Mouse (Mus musculus) MEL (cell line): ENCODE results near the gene Gpr35.

ENCODE experiments used
- CHD2 ChIP-seq: IDR thresholded peaks from 2 replicates; pipeline ENCODE4 v1.6.1; 2011; ENCODE audit warnings: low read length, improper control_type of control experiment
- CTCF ChIP-seq, 3 experiments: IDR thresholded peaks in 2 of 3; conservative IDR thresholded peaks in 1 of 3; 2 replicates each; pipeline ENCODE4 v1.5.1; 2011 to 2012; ENCODE audit warnings: low read length in 3 of 3, low read depth in 2 of 3, mild to moderate bottlenecking in 2 of 3, improper control_type of control experiment in 1 of 3, inconsistent platforms in 1 of 3, mixed read lengths in 1 of 3, moderate library complexity in 1 of 3; ENCODE audit not compliant: control insufficient read depth in 1 of 3, insufficient read depth in 1 of 3, poor library complexity in 1 of 3, severe bottlenecking in 1 of 3
- ELF1 ChIP-seq: IDR thresholded peaks from 2 replicates; pipeline ENCODE4 v1.6.1; 2014; ENCODE audit warnings: low read depth, mild to moderate bottlenecking, inconsistent platforms, low read length, improper control_type of control experiment, moderate library complexity
- EP300 ChIP-seq, 2 experiments: IDR thresholded peaks; 2 replicates each; pipeline ENCODE4 v1.6.1; 2011; ENCODE audit warnings: improper control_type of control experiment in 2 of 2, low read length in 2 of 2, low read depth in 1 of 2, mild to moderate bottlenecking in 1 of 2
- MXI1 ChIP-seq: IDR thresholded peaks from 2 replicates; pipeline ENCODE4 v1.6.1; 2011; ENCODE audit warnings: mild to moderate bottlenecking, low read depth, low read length, improper control_type of control experiment
- NRF1 ChIP-seq: IDR thresholded peaks from 2 replicates; pipeline ENCODE4 v1.6.1; 2014; ENCODE audit warnings: low read depth, mild to moderate bottlenecking, inconsistent platforms, low read length, improper control_type of control experiment, moderate library complexity; ENCODE audit not compliant: poor library complexity, insufficient read depth, severe bottlenecking
- POLR2A ChIP-seq, 2 experiments: IDR thresholded peaks; 2 replicates each; pipeline ENCODE4 v1.6.1; 2011 to 2012; ENCODE audit warnings: low read length in 2 of 2, mild to moderate bottlenecking in 2 of 2, control low read depth in 1 of 2, improper control_type of control experiment in 1 of 2, low read depth in 1 of 2, moderate library complexity in 1 of 2; ENCODE audit not compliant: control insufficient read depth in 1 of 2, insufficient read depth in 1 of 2, poor library complexity in 1 of 2
- POLR2AphosphoS2 ChIP-seq: IDR thresholded peaks from 2 replicates; pipeline ENCODE4 v1.6.1; 2011; ENCODE audit warnings: low read length, improper control_type of control experiment
- USF2 ChIP-seq, 2 experiments: IDR thresholded peaks; 2 replicates each; pipeline ENCODE4 v1.6.1; 2011 to 2012; ENCODE audit warnings: improper control_type of control experiment in 2 of 2, low read length in 2 of 2, borderline replicate concordance in 1 of 2, inconsistent platforms in 1 of 2, low read depth in 1 of 2, mild to moderate bottlenecking in 1 of 2; ENCODE audit not compliant: insufficient read depth in 1 of 2

- TF ChIP-seq USF2 (IDR thresholded peaks at IDR 0.05; ENCODE audit: borderline replicate concordance in 1 of 2, insufficient read depth in 1 of 2, low read depth in 1 of 2, low read length in 2 of 2) (no peak), CTCF (IDR thresholded peaks at IDR 0.05 in 2 of 3, conservative IDR thresholded peaks at IDR 0.05 in 1 of 3; ENCODE audit: control insufficient read depth in 1 of 3, insufficient read depth in 1 of 3, low read depth in 2 of 3, low read length in 3 of 3, poor library complexity in 1 of 3, severe bottlenecking in 1 of 3) (no peak), POLR2A (IDR thresholded peaks at IDR 0.05; ENCODE audit: control insufficient read depth in 1 of 2, insufficient read depth in 1 of 2, low read depth in 1 of 2, low read length in 2 of 2, poor library complexity in 1 of 2) (no peak), CHD2 (no peak), POLR2AphosphoS2 (no peak), EP300 (IDR thresholded peaks at IDR 0.05; ENCODE audit: low read depth in 1 of 2, low read length in 2 of 2) (no peak), NRF1 (no peak), ELF1 (no peak), MXI1 (no peak)
Observed at GRCm38 (mm10) chr1:92919775-92920174, 30.9 kb upstream of the Gpr35 start.
